Mouse (Mus musculus): ENCODE data around the gene Irgq. TPM values are rescaled to one million over a fixed set of nuclear protein-coding genes. Genes with fewer than 3 reads are reported as not detected.
A peak's percentile ranks its signal among the peaks of the same experiment; 100 is the strongest.

Gene Irgq
- total and polyA plus RNA-seq, 3 experiments: 12.9 to 17.4 (median 16.1) TPM

DNA sequence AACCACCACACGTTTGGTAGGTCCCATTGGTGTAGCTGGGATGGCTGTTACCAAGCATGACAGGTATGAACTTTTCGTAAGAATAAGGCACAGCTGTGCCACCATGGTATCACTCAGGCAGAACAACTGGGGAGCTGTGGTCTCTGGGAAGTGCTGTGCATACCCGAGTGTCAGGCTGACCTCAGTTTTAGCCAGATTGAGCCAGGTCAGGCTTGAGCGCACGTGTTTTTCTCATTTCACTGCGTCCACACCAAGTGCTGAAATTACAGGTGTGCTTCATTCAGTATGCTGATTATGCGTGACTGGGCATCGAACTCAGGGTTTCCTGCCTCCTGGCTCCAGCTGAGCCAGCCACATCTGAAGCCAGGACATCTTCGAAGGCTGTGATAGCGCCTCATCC lies 25.3 kb downstream of the Irgq start:
- no peak for DNase-seq
- intact Hi-C loops (cut with DNase I): no loop called here
- 94% methylated on average over 10 of the region's 10 CpGs for WGBS
- Histone ChIP-seq H3K4me1 (ENCODE audit: control insufficient read depth, insufficient read depth, low read length) (no peaks in the 10 kb centered on the region), H3K79me2 (replicated peaks; ENCODE audit: control insufficient read depth, insufficient read depth, low read length) (no peaks in the 10 kb centered on the region; the same call in 1 of the 2 replicates), H3K9ac (ENCODE audit: low read depth, low read length) (no peak overlapping the region), H3K27me3 (ENCODE audit: control insufficient read depth, insufficient read depth, low read length) (no peaks in the 10 kb centered on the region), H3K4me3 (no peak overlapping the region), H3K36me3 (ENCODE audit: control insufficient read depth, insufficient read depth, low read length) (no peaks in the 10 kb centered on the region), H3K27ac (no peak overlapping the region)
- TF ChIP-seq EP300 (IDR thresholded peaks at IDR 0.05; ENCODE audit: insufficient read depth, low read depth, low read length) (no peak), CTCF (IDR thresholded peaks at IDR 0.05) (no peak), POLR2A (IDR thresholded peaks at IDR 0.05; ENCODE audit: insufficient read depth, low read depth, low read length) (no peak)

DNA sequence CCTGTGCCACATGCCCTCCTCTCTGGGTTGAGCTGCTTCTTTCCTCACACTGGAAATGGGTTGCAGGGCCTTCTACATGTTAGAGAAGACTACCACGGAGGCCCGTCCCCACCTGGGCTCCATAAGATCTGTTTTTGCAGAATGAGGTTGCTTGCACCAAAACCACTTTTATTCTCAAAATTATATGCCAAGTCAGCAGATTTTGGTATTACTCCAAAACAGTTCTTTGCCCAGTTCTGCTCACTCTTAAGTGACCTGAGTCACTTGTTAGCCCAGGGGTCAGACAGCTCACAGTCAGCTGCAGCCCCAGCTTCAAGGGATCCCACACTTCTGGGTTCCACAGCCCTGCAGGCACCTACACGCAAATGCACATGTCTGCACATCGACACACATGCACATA lies 31.0 kb downstream of the Irgq start:
- no peak overlapping the region for H3K4me3 ChIP-seq
- intact Hi-C loops (cut with DNase I): no loop called here
- H3K36me3 ChIP-seq (ENCODE audit: control insufficient read depth, insufficient read depth, low read length): no peaks in the 10 kb centered on the region
- no peak overlapping the region for H3K9ac ChIP-seq (ENCODE audit: low read depth, low read length)
- DNase-seq: no peak
- no peaks in the 10 kb centered on the region for H3K27me3 ChIP-seq (ENCODE audit: control insufficient read depth, insufficient read depth, low read length)
- TF ChIP-seq EP300 (IDR thresholded peaks at IDR 0.05; ENCODE audit: insufficient read depth, low read depth, low read length): no peak
- TF ChIP-seq CTCF (IDR thresholded peaks at IDR 0.05): no peak
- TF ChIP-seq POLR2A (IDR thresholded peaks at IDR 0.05; ENCODE audit: insufficient read depth, low read depth, low read length): no peak
- no peaks in the 10 kb centered on the region for H3K4me1 ChIP-seq (ENCODE audit: control insufficient read depth, insufficient read depth, low read length)
- H3K27ac ChIP-seq: no peak overlapping the region
- WGBS: 92% methylated on average over 4 of the region's 4 CpGs
- no peaks in the 10 kb centered on the region for H3K79me2 ChIP-seq (replicated peaks; ENCODE audit: control insufficient read depth, insufficient read depth, low read length)

- Histone ChIP-seq H3K4me1 (ENCODE audit: control insufficient read depth, insufficient read depth, low read length) (no peaks in the 10 kb centered on the region), H3K36me3 (ENCODE audit: control insufficient read depth, insufficient read depth, low read length) (no peaks in the 10 kb centered on the region), H3K27me3 (ENCODE audit: control insufficient read depth, insufficient read depth, low read length) (no peaks in the 10 kb centered on the region), H3K4me3 (no peak overlapping the region), H3K79me2 (replicated peaks; ENCODE audit: control insufficient read depth, insufficient read depth, low read length) (no peaks in the 10 kb centered on the region), H3K9ac (ENCODE audit: low read depth, low read length) (no peak overlapping the region), H3K27ac (no peak overlapping the region)
- intact Hi-C loops (cut with DNase I): no loop called here
- WGBS: 84% methylated on average over 8 of the region's 8 CpGs
- no peak for DNase-seq
- no peak for TF ChIP-seq EP300 (IDR thresholded peaks at IDR 0.05; ENCODE audit: insufficient read depth, low read depth, low read length)
- TF ChIP-seq POLR2A (IDR thresholded peaks at IDR 0.05; ENCODE audit: insufficient read depth, low read depth, low read length): no peak
- no peak for TF ChIP-seq CTCF (IDR thresholded peaks at IDR 0.05)
Measured at GRCm38 (mm10) chr7:24563191-24563836, 32.8 kb downstream of the Irgq start.

GRCm38 (mm10) chr7:24563837-24564206 lies 33.3 kb downstream of the Irgq start:
- H3K36me3 ChIP-seq (ENCODE audit: control insufficient read depth, insufficient read depth, low read length): no peaks in the 10 kb centered on the region
- intact Hi-C loops (cut with DNase I): loop anchor here (2.0 kb wide), 1 partner anchor 89 kb away; no protein-coding TSS in a partner anchor
- no peak overlapping the region for H3K9ac ChIP-seq (ENCODE audit: low read depth, low read length)
- WGBS: 94% methylated on average over 4 of the region's 4 CpGs
- no peak overlapping the region for H3K27ac ChIP-seq
- H3K4me3 ChIP-seq: no peak overlapping the region
- H3K27me3 ChIP-seq (ENCODE audit: control insufficient read depth, insufficient read depth, low read length): no peaks in the 10 kb centered on the region
- DNase-seq: no peak
- no peak for TF ChIP-seq EP300 (IDR thresholded peaks at IDR 0.05; ENCODE audit: insufficient read depth, low read depth, low read length)
- TF ChIP-seq POLR2A (IDR thresholded peaks at IDR 0.05; ENCODE audit: insufficient read depth, low read depth, low read length): no peak
- TF ChIP-seq CTCF (IDR thresholded peaks at IDR 0.05): no peak
- H3K79me2 ChIP-seq (replicated peaks; ENCODE audit: control insufficient read depth, insufficient read depth, low read length): no peaks in the 10 kb centered on the region
- no peaks in the 10 kb centered on the region for H3K4me1 ChIP-seq (ENCODE audit: control insufficient read depth, insufficient read depth, low read length)

GRCm38 (mm10) chr7:24564607-24565265 lies 34.2 kb downstream of the Irgq start:
- Histone ChIP-seq H3K36me3 (ENCODE audit: control insufficient read depth, insufficient read depth, low read length) (no peaks in the 10 kb centered on the region), H3K79me2 (replicated peaks; ENCODE audit: control insufficient read depth, insufficient read depth, low read length) (no peaks in the 10 kb centered on the region), H3K4me1 (ENCODE audit: control insufficient read depth, insufficient read depth, low read length) (no peaks in the 10 kb centered on the region), H3K27ac (no peak overlapping the region), H3K9ac (ENCODE audit: low read depth, low read length) (no peak overlapping the region), H3K4me3 (no peak overlapping the region), H3K27me3 (ENCODE audit: control insufficient read depth, insufficient read depth, low read length) (no peaks in the 10 kb centered on the region)
- TF ChIP-seq POLR2A (IDR thresholded peaks at IDR 0.05; ENCODE audit: insufficient read depth, low read depth, low read length) (no peak), EP300 (IDR thresholded peaks at IDR 0.05; ENCODE audit: insufficient read depth, low read depth, low read length) (0 out of 2 replicates have a peak, but pooled peaks have one; percentile 35), CTCF (IDR thresholded peaks at IDR 0.05) (peak; percentile 93)
- peak; percentile 56 to 80 for DNase-seq
- intact Hi-C loops (cut with DNase I): loop anchor here (2.0 kb wide), 1 partner anchor 90 kb away; no protein-coding TSS in a partner anchor
- 62% methylated on average over 6 of the region's 6 CpGs for WGBS

GRCm38 (mm10) chr7:24565627-24566026 lies 35.1 kb downstream of the Irgq start:
- Histone ChIP-seq H3K4me3 (no peak overlapping the region), H3K9ac (ENCODE audit: low read depth, low read length) (no peak overlapping the region), H3K4me1 (ENCODE audit: control insufficient read depth, insufficient read depth, low read length) (no peaks in the 10 kb centered on the region), H3K79me2 (replicated peaks; ENCODE audit: control insufficient read depth, insufficient read depth, low read length) (no peaks in the 10 kb centered on the region), H3K36me3 (ENCODE audit: control insufficient read depth, insufficient read depth, low read length) (no peaks in the 10 kb centered on the region), H3K27ac (no peak overlapping the region), H3K27me3 (ENCODE audit: control insufficient read depth, insufficient read depth, low read length) (no peaks in the 10 kb centered on the region)
- intact Hi-C loops (cut with DNase I): loop anchor here (2.0 kb wide), 1 partner anchor 91 kb away; no protein-coding TSS in a partner anchor
- no peak for DNase-seq
- 95% methylated on average over 11 of the region's 11 CpGs for WGBS
- TF ChIP-seq EP300 (IDR thresholded peaks at IDR 0.05; ENCODE audit: insufficient read depth, low read depth, low read length) (no peak), POLR2A (IDR thresholded peaks at IDR 0.05; ENCODE audit: insufficient read depth, low read depth, low read length) (no peak), CTCF (IDR thresholded peaks at IDR 0.05) (no peak)

All from heart, adult 2 months (tissue).